Mouse (Mus musculus): ENCODE results near the gene Samd14. TPM values are rescaled to one million over a fixed set of nuclear protein-coding genes. Genes with fewer than 3 reads are reported as not detected.
"Not testable (repeated sequence)": the region's sequence is repeated elsewhere in the genome, so short reads cannot be mapped to it uniquely, and the experiment has no call there.

The Samd14 gene
- polyA plus RNA-seq, 1 experiment, result 10.1 TPM

DNA sequence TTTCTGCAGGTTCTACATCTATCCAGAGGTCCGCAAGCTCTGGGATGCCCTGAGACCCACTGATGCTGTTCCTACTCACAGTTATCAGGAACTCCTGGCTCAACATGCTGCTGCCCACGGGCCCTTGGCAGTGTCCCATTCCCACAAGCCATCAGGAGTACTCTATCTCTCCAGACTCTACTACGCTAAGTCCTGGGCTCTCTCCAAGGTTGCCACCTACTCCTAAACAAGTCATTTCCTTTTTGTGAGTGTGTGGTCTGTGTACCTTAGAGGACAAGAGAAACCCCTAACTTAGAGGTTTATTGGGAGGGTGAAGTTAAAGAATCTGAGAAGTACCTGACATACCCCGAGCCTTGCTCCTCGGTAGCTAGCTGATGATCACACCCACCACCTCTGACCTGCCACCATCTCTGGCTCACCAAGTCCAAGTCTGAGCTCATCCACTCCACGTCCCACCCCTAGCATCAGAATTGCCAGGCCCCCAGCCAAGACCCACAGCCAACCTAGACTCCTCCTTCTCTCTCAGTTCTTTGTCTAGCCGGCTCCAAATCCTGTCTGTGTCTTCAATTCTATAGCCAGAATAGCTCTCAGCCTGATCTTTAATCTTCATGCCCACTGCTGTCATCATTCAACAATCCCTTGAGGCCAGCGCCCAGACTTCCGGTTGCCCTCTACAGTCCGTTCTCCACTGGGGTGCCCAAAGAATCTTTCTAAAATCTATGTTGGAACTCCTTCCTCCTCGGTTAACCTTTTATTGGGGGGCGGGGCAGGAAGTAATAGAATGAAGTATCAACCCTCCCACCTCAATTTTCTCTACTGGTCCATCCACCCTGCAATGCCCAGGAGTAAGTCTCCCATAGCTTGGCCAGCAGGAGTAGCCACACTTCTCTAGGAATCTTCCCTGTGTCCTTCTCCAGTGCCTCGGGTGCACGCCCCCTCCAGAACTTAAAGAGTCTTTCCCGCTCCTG is 734 bp upstream of the Samd14 start:
- Histone ChIP-seq H3K4me1 (replicated peaks; ENCODE audit: control insufficient read depth, insufficient read depth, low read length) (peaks cover 18% of the 10 kb centered on the region), H3K27me3 (ENCODE audit: control insufficient read depth, insufficient read depth, low read length) (peaks cover 16% of the 10 kb centered on the region), H3K27ac (ENCODE audit: control insufficient read depth, insufficient read depth, low read length) (no peak overlapping the region), H3K36me3 (ENCODE audit: control insufficient read depth, insufficient read depth, low read length) (peaks cover 11% of the 10 kb centered on the region), H3K4me3 (ENCODE audit: control insufficient read depth, insufficient read depth, low read length) (peak overlapping the region; percentile 46)
- no peak for DNase-seq
- TF ChIP-seq CTCF (IDR thresholded peaks at IDR 0.05; ENCODE audit: borderline replicate concordance, control insufficient read depth, extremely low read depth, insufficient read depth, low read length, poor library complexity), result no peak
- TF ChIP-seq POLR2A (IDR thresholded peaks at IDR 0.05; ENCODE audit: control insufficient read depth, extremely low read depth, insufficient read depth, low read length, poor library complexity), result no peak
- WGBS, result 31% methylated on average over 15 of the region's 15 CpGs

GRCm38 (mm10) chr11:95010141-95010739 is 561 bp downstream of the Samd14 start:
- WGBS, result 19% methylated on average over 37 of the region's 40 CpGs
- DNase-seq, result no peak

GRCm38 (mm10) chr11:95010841-95011403 is 1.2 kb downstream of the Samd14 start:
- 77% methylated on average over 4 of the region's 4 CpGs for WGBS
- H3K4me3 ChIP-seq (ENCODE audit: control insufficient read depth, insufficient read depth, low read length); DNase-seq; H3K36me3 ChIP-seq (ENCODE audit: control insufficient read depth, insufficient read depth, low read length); H3K27ac ChIP-seq (ENCODE audit: control insufficient read depth, insufficient read depth, low read length): not testable (repeated sequence)
- Histone ChIP-seq H3K4me1 (replicated peaks; ENCODE audit: control insufficient read depth, insufficient read depth, low read length) (peaks cover 13% of the 10 kb centered on the region), H3K27me3 (ENCODE audit: control insufficient read depth, insufficient read depth, low read length) (peaks cover 16% of the 10 kb centered on the region)

More at GRCm38 (mm10) chr11:95010141-95010739, 561 bp downstream of the Samd14 start:
- no peak overlapping the region for H3K27ac ChIP-seq (ENCODE audit: control insufficient read depth, insufficient read depth, low read length)
- H3K4me1 ChIP-seq (replicated peaks; ENCODE audit: control insufficient read depth, insufficient read depth, low read length), result peaks cover 18% of the 10 kb centered on the region
- peaks cover 3% of the 10 kb centered on the region for H3K36me3 ChIP-seq (ENCODE audit: control insufficient read depth, insufficient read depth, low read length)
- H3K4me3 ChIP-seq (ENCODE audit: control insufficient read depth, insufficient read depth, low read length), result 0 out of 2 replicates have a peak overlapping the region, but pooled peaks have one; percentile 13
- H3K27me3 ChIP-seq (ENCODE audit: control insufficient read depth, insufficient read depth, low read length), result peaks cover 16% of the 10 kb centered on the region
- TF ChIP-seq POLR2A (IDR thresholded peaks at IDR 0.05; ENCODE audit: control insufficient read depth, extremely low read depth, insufficient read depth, low read length, poor library complexity), result no peak

DNA sequence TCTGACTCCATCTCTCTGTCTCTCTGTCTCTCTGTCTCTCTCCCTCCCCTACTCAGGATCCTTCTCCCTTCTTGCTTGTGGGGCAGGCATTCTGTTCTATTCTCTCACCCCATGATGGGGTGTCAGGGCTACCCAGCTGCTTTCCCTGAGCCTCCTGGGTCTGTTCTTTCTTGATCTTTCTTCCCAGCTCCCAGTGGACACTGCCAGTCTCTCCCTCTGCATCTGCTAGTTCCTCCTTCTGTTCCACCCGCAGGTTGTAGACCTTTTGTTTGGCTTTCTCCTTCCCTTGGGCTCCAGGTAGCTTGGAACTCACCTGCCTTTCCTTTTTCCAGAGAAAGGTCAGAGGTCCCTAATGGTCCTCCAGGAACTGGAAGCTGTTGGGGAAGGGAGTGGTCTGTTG is 1.7 kb downstream of the Samd14 start:
- Histone ChIP-seq H3K4me3 (ENCODE audit: control insufficient read depth, insufficient read depth, low read length) (no peak overlapping the region), H3K27ac (ENCODE audit: control insufficient read depth, insufficient read depth, low read length) (no peak overlapping the region), H3K4me1 (replicated peaks; ENCODE audit: control insufficient read depth, insufficient read depth, low read length) (peaks cover 8% of the 10 kb centered on the region), H3K27me3 (ENCODE audit: control insufficient read depth, insufficient read depth, low read length) (peaks cover 16% of the 10 kb centered on the region), H3K36me3 (ENCODE audit: control insufficient read depth, insufficient read depth, low read length) (no peaks in the 10 kb centered on the region)
- no peak for DNase-seq
- WGBS, result 42% methylated on average over 1 of the region's 1 CpGs
- TF ChIP-seq CTCF (IDR thresholded peaks at IDR 0.05; ENCODE audit: borderline replicate concordance, control insufficient read depth, extremely low read depth, insufficient read depth, low read length, poor library complexity) (no peak), POLR2A (IDR thresholded peaks at IDR 0.05; ENCODE audit: control insufficient read depth, extremely low read depth, insufficient read depth, low read length, poor library complexity) (no peak)

DNA sequence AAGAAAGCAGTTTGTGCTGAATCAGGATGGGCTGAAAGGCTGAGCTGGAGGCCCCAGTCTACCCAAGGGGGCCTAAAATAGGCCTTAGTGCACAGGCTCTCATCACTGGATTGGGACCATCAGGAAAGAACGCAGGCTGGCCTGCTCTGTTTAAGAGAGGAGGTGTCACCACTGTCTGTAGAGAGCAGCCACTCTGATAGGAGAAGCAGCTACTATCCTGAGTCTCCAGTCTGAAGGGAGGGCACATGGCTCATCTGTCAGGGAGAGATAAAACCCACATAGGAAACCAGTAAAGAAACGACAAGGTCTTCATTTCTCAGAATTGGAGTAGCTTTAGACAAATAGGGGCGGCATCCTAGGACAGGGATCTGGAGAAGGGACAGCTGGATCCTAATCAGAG is 2.4 kb downstream of the Samd14 start:
- no peak for TF ChIP-seq POLR2A (IDR thresholded peaks at IDR 0.05; ENCODE audit: control insufficient read depth, extremely low read depth, insufficient read depth, low read length, poor library complexity)
- TF ChIP-seq CTCF (IDR thresholded peaks at IDR 0.05; ENCODE audit: borderline replicate concordance, control insufficient read depth, extremely low read depth, insufficient read depth, low read length, poor library complexity), result no peak
- WGBS, result 16% methylated on average over 3 of the region's 3 CpGs
- no peaks in the 10 kb centered on the region for H3K36me3 ChIP-seq (ENCODE audit: control insufficient read depth, insufficient read depth, low read length)
- no peak overlapping the region for H3K4me3 ChIP-seq (ENCODE audit: control insufficient read depth, insufficient read depth, low read length)
- H3K4me1 ChIP-seq (replicated peaks; ENCODE audit: control insufficient read depth, insufficient read depth, low read length), result peaks cover 8% of the 10 kb centered on the region
- H3K27me3 ChIP-seq (ENCODE audit: control insufficient read depth, insufficient read depth, low read length), result peaks cover 16% of the 10 kb centered on the region
- DNase-seq, result no peak
- no peak overlapping the region for H3K27ac ChIP-seq (ENCODE audit: control insufficient read depth, insufficient read depth, low read length)

GRCm38 (mm10) chr11:95012487-95012886 is 2.8 kb downstream of the Samd14 start:
- Histone ChIP-seq H3K36me3 (ENCODE audit: control insufficient read depth, insufficient read depth, low read length) (no peaks in the 10 kb centered on the region), H3K27me3 (ENCODE audit: control insufficient read depth, insufficient read depth, low read length) (peaks cover 16% of the 10 kb centered on the region), H3K4me3 (ENCODE audit: control insufficient read depth, insufficient read depth, low read length) (no peak overlapping the region), H3K27ac (ENCODE audit: control insufficient read depth, insufficient read depth, low read length) (no peak overlapping the region), H3K4me1 (replicated peaks; ENCODE audit: control insufficient read depth, insufficient read depth, low read length) (peaks cover 8% of the 10 kb centered on the region)
- TF ChIP-seq CTCF (IDR thresholded peaks at IDR 0.05; ENCODE audit: borderline replicate concordance, control insufficient read depth, extremely low read depth, insufficient read depth, low read length, poor library complexity) (no peak), POLR2A (IDR thresholded peaks at IDR 0.05; ENCODE audit: control insufficient read depth, extremely low read depth, insufficient read depth, low read length, poor library complexity) (no peak)
- DNase-seq, result no peak
- WGBS, result 73% methylated on average over 3 of the region's 3 CpGs

All from thymus, adult 2 months (tissue).